Mouse (Mus musculus): ENCODE measurements at regions not wholly inside any gene's neighbourhood (a gene's known extent, or its start where the extent isn't known, plus 50 kb on each side); places are given as distances from the start of the nearest gene placed in this dataset.

GRCm38 (mm10) chr13:54318601-54319000, 52.5 kb upstream of the Cplx2 start:
- no peak for DNase-seq

- DNase-seq, result no peak
These were observed 50.9 kb upstream of the Cplx2 start for GRCm38 (mm10) chr13:54320212-54320611.

GRCm38 (mm10) chr13:54321011-54321410, 50.1 kb upstream of the Cplx2 start:
- DNase-seq, result no peak
